Comparison of ENCODE assay signal across 8 mouse cellular contexts in the genomic region with DNA sequence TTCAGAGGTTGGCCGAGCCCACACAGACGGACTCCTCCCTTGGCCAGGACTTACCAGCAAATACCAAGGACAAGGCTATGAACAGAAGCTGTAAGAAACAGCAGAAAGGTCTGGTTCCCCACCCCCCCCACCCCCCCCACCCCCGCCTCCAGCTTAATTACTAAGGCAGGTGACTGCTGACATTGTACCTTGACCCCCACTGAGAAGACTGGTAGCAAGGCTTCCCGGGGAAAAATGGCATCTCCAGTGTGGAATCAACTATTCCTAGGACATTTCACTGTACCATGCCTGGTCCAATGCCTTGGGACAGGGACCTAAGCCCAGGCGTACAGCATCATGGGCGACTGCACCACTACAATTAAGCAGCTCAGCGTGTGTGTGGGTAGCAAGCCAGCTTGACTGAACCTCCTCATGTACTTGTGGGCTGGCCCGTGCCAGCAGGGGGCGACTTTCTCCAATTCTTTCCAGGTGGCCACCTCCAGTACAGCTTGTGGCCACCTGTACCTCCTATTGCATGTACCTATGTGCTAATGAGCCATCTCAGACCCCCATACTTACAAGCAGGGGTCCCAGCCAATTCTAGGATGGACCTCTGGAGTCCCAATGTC. TPM values are rescaled to one million over a fixed set of nuclear protein-coding genes. Genes with fewer than 3 reads are reported as not detected.
A peak's percentile ranks its signal among the peaks of the same experiment; 100 is the strongest.
DNase-seq lines count a peak whose midpoint lies in the region; ATAC-seq and TF ChIP-seq lines count a peak whose summit lies in the region.

No protein-coding gene starts in this region.

- no peak for TF ChIP-seq EP300 in heart, postnatal 0 days (IDR thresholded peaks at IDR 0.05; ENCODE audit: low read depth)

- no peaks in the 10 kb centered on the region for H3K27me3 ChIP-seq in heart, postnatal 0 days (ENCODE audit: control insufficient read depth, insufficient read depth, low read length)
- no peaks in the 10 kb centered on the region for H3K27me3 ChIP-seq in liver, embryonic 15.5 days

- TF ChIP-seq POLR2A in bone marrow, adult 2 months (IDR thresholded peaks at IDR 0.05; ENCODE audit: borderline replicate concordance, control insufficient read depth, low read depth, low read length), result no peak
- no peak for TF ChIP-seq POLR2A in embryonic fibroblast, embryonic 13.5 days (IDR thresholded peaks at IDR 0.05; ENCODE audit: low read depth, low read length)
- no peak for TF ChIP-seq POLR2A in olfactory bulb, adult 2 months (IDR thresholded peaks at IDR 0.05; ENCODE audit: insufficient read depth, low read depth, low read length)

- no peak overlapping the region for H3K9ac ChIP-seq in heart, postnatal 0 days (replicated peaks; ENCODE audit: low read depth, low read length)
- no peak overlapping the region for H3K9ac ChIP-seq in liver, embryonic 15.5 days

- WGBS in bone marrow, adult 2 months, result 35% methylated on average over 9 of the region's 9 CpGs
- 39% methylated on average over 9 of the region's 9 CpGs for WGBS in heart, postnatal 0 days
- WGBS in liver, embryonic 15.5 days (ENCODE audit: insufficient replicate concordance), result 29% methylated on average over 9 of the region's 9 CpGs
- WGBS in olfactory bulb, adult 2 months, result 32% methylated on average over 9 of the region's 9 CpGs

- no peaks in the 10 kb centered on the region; the same call in 1 of the 2 replicates for H3K4me1 ChIP-seq in bone marrow, adult 2 months (ENCODE audit: control insufficient read depth, insufficient read depth, low read length)
- H3K4me1 ChIP-seq in embryonic fibroblast, embryonic 13.5 days (ENCODE audit: control insufficient read depth, insufficient read depth, low read length), result no peaks in the 10 kb centered on the region
- H3K4me1 ChIP-seq in heart, postnatal 0 days (ENCODE audit: control insufficient read depth, insufficient read depth), result peaks cover 3% of the 10 kb centered on the region; the same call in 1 of the 2 replicates
- H3K4me1 ChIP-seq in liver, embryonic 15.5 days (replicated peaks), result no peaks in the 10 kb centered on the region
- no peaks in the 10 kb centered on the region; the same call in 1 of the 2 replicates for H3K4me1 ChIP-seq in olfactory bulb, adult 2 months (ENCODE audit: control insufficient read depth, insufficient read depth, low read length)

- no peaks in the 10 kb centered on the region for H3K36me3 ChIP-seq in heart, postnatal 0 days (replicated peaks; ENCODE audit: control insufficient read depth, insufficient read depth, low read length)
- no peaks in the 10 kb centered on the region for H3K36me3 ChIP-seq in liver, embryonic 15.5 days (replicated peaks)

- peak; percentile 75; the same call in 1 of the 2 replicates for ATAC-seq in heart, postnatal 0 days (ENCODE audit: insufficient read depth, low read depth)
- 0 out of 2 replicates have a peak, but pooled peaks have one; percentile 44 for ATAC-seq in liver, embryonic 15.5 days (ENCODE audit: insufficient read depth)

- peak; percentile 64; the same call in 1 of the 2 replicates for TF ChIP-seq CTCF in bone marrow, adult 2 months (IDR thresholded peaks at IDR 0.05; ENCODE audit: control insufficient read depth, insufficient read depth, low read length)
- TF ChIP-seq CTCF in embryonic fibroblast, embryonic 13.5 days (IDR thresholded peaks at IDR 0.05; ENCODE audit: borderline replicate concordance, insufficient read depth, low read length), result peak; percentile 76
- peak; percentile 73 for TF ChIP-seq CTCF in heart, postnatal 0 days (IDR thresholded peaks at IDR 0.05; ENCODE audit: low read depth)
- peak; percentile 72; the same call in 1 of the 2 replicates for TF ChIP-seq CTCF in olfactory bulb, adult 2 months (IDR thresholded peaks at IDR 0.05; ENCODE audit: insufficient read depth, low read depth, low read length)

- peak; percentile 25 to 27 for DNase-seq in B cell, adult 2 months
- peak; percentile 61 for DNase-seq in heart, postnatal 0 days (ENCODE audit: low spot score)
- DNase-seq in kidney, postnatal 36 days, result peak; percentile 91 to 97
- DNase-seq in thymus, postnatal 14 days, result peak; percentile 65

- H3K9me3 ChIP-seq in heart, postnatal 0 days (replicated peaks; ENCODE audit: control insufficient read depth, low read length), result no peaks in the 10 kb centered on the region
- H3K9me3 ChIP-seq in liver, embryonic 15.5 days (replicated peaks), result no peaks in the 10 kb centered on the region

- no peak overlapping the region for H3K4me3 ChIP-seq in bone marrow, adult 2 months (replicated peaks; ENCODE audit: control insufficient read depth, low read depth, low read length)
- H3K4me3 ChIP-seq in embryonic fibroblast, embryonic 13.5 days (ENCODE audit: insufficient read depth, low read length), result no peak overlapping the region
- H3K4me3 ChIP-seq in heart, postnatal 0 days (ENCODE audit: low read depth, low read length), result no peak overlapping the region
- no peak overlapping the region for H3K4me3 ChIP-seq in liver, embryonic 15.5 days (replicated peaks)
- no peak overlapping the region for H3K4me3 ChIP-seq in olfactory bulb, adult 2 months (ENCODE audit: insufficient read depth, low read depth, low read length)

- no peak overlapping the region for H3K27ac ChIP-seq in bone marrow, adult 2 months (ENCODE audit: control insufficient read depth, insufficient read depth, low read depth, low read length, poor library complexity)
- no peak overlapping the region for H3K27ac ChIP-seq in embryonic fibroblast, embryonic 13.5 days (ENCODE audit: insufficient read depth, low read length)
- H3K27ac ChIP-seq in heart, postnatal 0 days (ENCODE audit: low read depth), result no peak overlapping the region
- no peak overlapping the region for H3K27ac ChIP-seq in liver, embryonic 15.5 days (replicated peaks)
- H3K27ac ChIP-seq in olfactory bulb, adult 2 months (ENCODE audit: insufficient read depth, low read depth, low read length), result no peak overlapping the region

- no peak overlapping the region for H3K4me2 ChIP-seq in heart, postnatal 0 days (ENCODE audit: low read depth, low read length)
- H3K4me2 ChIP-seq in liver, embryonic 15.5 days, result no peak overlapping the region

RNA-seq across cellular contexts. Expression of a gene that starts 37.2 kb away (rescaled TPM):
- polyA plus RNA-seq in bone marrow, adult 2 months (2011; ENCODE audit: insufficient read depth, insufficient read length, low replicate concordance, missing spikeins), result not detected in 2 replicates
- not detected in 2 replicates for polyA plus RNA-seq in embryonic fibroblast, embryonic 13.5 days (2011; ENCODE audit: insufficient read length, low read depth, missing spikeins)
- not detected in 2 replicates for total RNA-seq in heart, postnatal 0 days (2014; rRNA removed; ENCODE audit: low replicate concordance)
- polyA plus RNA-seq in heart, postnatal 0 days (2015; fragmentation: Nextera tagmentation; extraction: Ambion mirVana), result 0.19 TPM in 1 of 2 replicates, not detected in the other
- not detected in 2 replicates for polyA plus RNA-seq in liver, embryonic 15.5 days (2015; fragmentation: Nextera tagmentation; extraction: Ambion mirVana)
- polyA plus RNA-seq in olfactory bulb, adult 2 months (2012; ENCODE audit: insufficient read depth, insufficient read length, low replicate concordance, missing spikeins), result not detected in 2 replicates

Comparison
In these comparisons a context has a peak if more than half of its experiments do, and no peak if none do; other contexts are left out.
1. DNase-seq: peak in every context shown above with its lines; median percentile 94 in kidney, postnatal 36 days; 65 in thymus, postnatal 14 days; 61 in heart, postnatal 0 days; 26 in B cell, adult 2 months.